Mouse (Mus musculus) limb, embryonic 11.5 days (tissue): ENCODE measurements around the gene Papss1. TPM values are rescaled to one million over a fixed set of nuclear protein-coding genes. Genes with fewer than 3 reads are reported as not detected.

ENCODE experiments used
- ATAC-seq: fragments of 200-750 bp; cut with Nextera tagmentation; 2 replicates; pipeline ENCODE4 v1.8.0; 2017; ENCODE audit warnings: low read depth; ENCODE audit not compliant: insufficient number of reproducible peaks, low FRiP score, low TSS enrichment
- DNase-seq: peaks from one replicate; pipeline ENCODE4 v3.0.0-alpha.2; 2015; ENCODE audit warnings: low spot score
- H3K27ac ChIP-seq: fragments of 300-500 bp; sonication (generic); replicated peaks from 2 replicates; pipeline ENCODE4 v1.5.1; 2014; ENCODE audit warnings: low read depth, mild to moderate bottlenecking, low read length
- H3K27me3 ChIP-seq: fragments of 300-500 bp; sonication (generic); 2 replicates; pipeline ENCODE4 v1.6.1; 2014; ENCODE audit warnings: mild to moderate bottlenecking, low read length, mixed read lengths; ENCODE audit not compliant: control insufficient read depth, insufficient read depth
- H3K36me3 ChIP-seq: fragments of 300-500 bp; sonication (generic); 2 replicates; pipeline ENCODE4 v1.6.1; 2014; ENCODE audit warnings: mild to moderate bottlenecking, low read length, moderate library complexity, mixed read lengths; ENCODE audit not compliant: control insufficient read depth, insufficient read depth
- H3K4me1 ChIP-seq: fragments of 300-500 bp; sonication (generic); 2 replicates; pipeline ENCODE4 v1.6.1; 2014; ENCODE audit warnings: low read length, mixed read lengths; ENCODE audit not compliant: control insufficient read depth, insufficient read depth
- H3K4me2 ChIP-seq: fragments of 300-500 bp; sonication (generic); 2 replicates; pipeline ENCODE4 v1.6.1; 2014; ENCODE audit warnings: low read depth, mild to moderate bottlenecking, moderate library complexity; ENCODE audit not compliant: severe bottlenecking
- H3K4me3 ChIP-seq: fragments of 300-500 bp; sonication (generic); 2 replicates; pipeline ENCODE4 v1.5.1; 2014; ENCODE audit warnings: low read depth, low read length
- H3K9ac ChIP-seq: fragments of 300-500 bp; sonication (generic); 2 replicates; pipeline ENCODE4 v1.6.1; 2014; ENCODE audit warnings: mild to moderate bottlenecking, low read length
- H3K9me3 ChIP-seq: fragments of 300-500 bp; sonication (generic); 2 replicates; pipeline ENCODE4 v1.6.1; 2016; ENCODE audit warnings: low read length; ENCODE audit not compliant: control insufficient read depth
- WGBS: fragments of 180-500 bp; shearing (Covaris S2); extraction: QIAGEN DNeasy Blood & Tissue Kit; methylation state at CpG from one replicate; pipeline ENCODE4 v1.1.7; 2014; 5-methylcytosine and 5-hydroxymethylcytosine counted together
- polyA plus RNA-seq: library from polyadenylated mRNA; unstranded; fragments of >200 nt; fragmentation: Nextera tagmentation; extraction: Ambion mirVana; gene quantifications from 2 replicates; pipeline ENCODE4 v1.2.1, GENCODE M21; 2014

The Papss1 gene
- polyA plus RNA-seq, 1 experiment from 2014 or later = 107 TPM

- DNase-seq (no peak), ATAC-seq (no peak)
- no peak overlapping the region for H3K27ac ChIP-seq
- WGBS = 75% methylated on average over 11 of the region's 11 CpGs
- no peak overlapping the region for H3K4me2 ChIP-seq
- no peaks in the 10 kb centered on the region for H3K9me3 ChIP-seq
- H3K27me3 ChIP-seq = no peaks in the 10 kb centered on the region
- H3K4me3 ChIP-seq = no peak overlapping the region
- H3K36me3 ChIP-seq = peaks cover 4% of the 10 kb centered on the region
- H3K9ac ChIP-seq = no peak overlapping the region
- 0 out of 2 replicates have a peak, but pooled peaks cover 5% of the 10 kb centered on the region for H3K4me1 ChIP-seq
These were observed 66.1 kb downstream of the Papss1 start for GRCm38 (mm10) chr3:131630407-131631317.

GRCm38 (mm10) chr3:131631318-131631870, 66.8 kb downstream of the Papss1 start:
- H3K9me3 ChIP-seq = no peaks in the 10 kb centered on the region
- DNase-seq (no peak), ATAC-seq (no peak)
- no peak overlapping the region for H3K9ac ChIP-seq
- no peak overlapping the region for H3K4me2 ChIP-seq
- no peaks in the 10 kb centered on the region for H3K27me3 ChIP-seq
- peaks cover 8% of the 10 kb centered on the region; the same call in 1 of the 2 replicates for H3K4me1 ChIP-seq
- peaks cover 4% of the 10 kb centered on the region for H3K36me3 ChIP-seq
- 90% methylated on average over 16 of the region's 16 CpGs for WGBS
- no peak overlapping the region for H3K4me3 ChIP-seq
- H3K27ac ChIP-seq = no peak overlapping the region

- Histone ChIP-seq H3K9me3 (no peaks in the 10 kb centered on the region), H3K36me3 (no peaks in the 10 kb centered on the region; the same call in 1 of the 2 replicates), H3K9ac (no peak overlapping the region), H3K27me3 (no peaks in the 10 kb centered on the region), H3K4me1 (peaks cover 18% of the 10 kb centered on the region), H3K4me2 (no peak overlapping the region), H3K4me3 (no peak overlapping the region), H3K27ac (no peak overlapping the region)
- DNase-seq (no peak), ATAC-seq (no peak)
- 94% methylated on average over 2 of the region's 2 CpGs for WGBS
These were observed 69.5 kb downstream of the Papss1 start for GRCm38 (mm10) chr3:131634091-131634490.

GRCm38 (mm10) chr3:131636126-131636525, 71.6 kb downstream of the Papss1 start:
- no peak overlapping the region for H3K9ac ChIP-seq
- no peaks in the 10 kb centered on the region for H3K27me3 ChIP-seq
- ATAC-seq (no peak), DNase-seq (no peak)
- H3K4me3 ChIP-seq = no peak overlapping the region
- H3K9me3 ChIP-seq = no peaks in the 10 kb centered on the region
- H3K27ac ChIP-seq = no peak overlapping the region
- H3K4me1 ChIP-seq = peaks cover 18% of the 10 kb centered on the region
- 45% methylated on average over 5 of the region's 5 CpGs for WGBS
- no peaks in the 10 kb centered on the region; the same call in 1 of the 2 replicates for H3K36me3 ChIP-seq
- no peak overlapping the region for H3K4me2 ChIP-seq

- no peak overlapping the region for H3K4me2 ChIP-seq
- ATAC-seq (0 out of 2 replicates have a peak, but pooled peaks have one; percentile 27), DNase-seq (no peak)
- H3K36me3 ChIP-seq = no peaks in the 10 kb centered on the region; the same call in 1 of the 2 replicates
- no peak overlapping the region for H3K27ac ChIP-seq
- no peak overlapping the region for H3K9ac ChIP-seq
- H3K27me3 ChIP-seq = no peaks in the 10 kb centered on the region
- no peak overlapping the region for H3K4me3 ChIP-seq
- H3K4me1 ChIP-seq = peaks cover 18% of the 10 kb centered on the region
- WGBS = 85% methylated on average over 3 of the region's 3 CpGs
- H3K9me3 ChIP-seq = no peaks in the 10 kb centered on the region
These were observed 72.4 kb downstream of the Papss1 start for GRCm38 (mm10) chr3:131637008-131637407.

- 0 out of 2 replicates have a peak overlapping the region, but pooled peaks have one; percentile 30 for H3K27ac ChIP-seq
- DNase-seq (peak; percentile 45), ATAC-seq (no peak)
These were observed 73.1 kb downstream of the Papss1 start for GRCm38 (mm10) chr3:131637664-131638063.

GRCm38 (mm10) chr3:131638216-131638615, 73.6 kb downstream of the Papss1 start:
- Histone ChIP-seq H3K36me3 (no peaks in the 10 kb centered on the region), H3K4me3 (no peak overlapping the region), H3K9ac (no peak overlapping the region), H3K4me1 (peaks cover 18% of the 10 kb centered on the region), H3K4me2 (no peak overlapping the region), H3K27ac (no peak overlapping the region), H3K27me3 (no peaks in the 10 kb centered on the region), H3K9me3 (no peaks in the 10 kb centered on the region)
- 56% methylated on average over 7 of the region's 7 CpGs for WGBS
- no peak for ATAC-seq
- DNase-seq = no peak

More at GRCm38 (mm10) chr3:131637664-131638063, 73.1 kb downstream of the Papss1 start:
- Histone ChIP-seq H3K9me3 (no peaks in the 10 kb centered on the region), H3K4me2 (no peak overlapping the region), H3K9ac (no peak overlapping the region), H3K4me1 (peaks cover 18% of the 10 kb centered on the region), H3K4me3 (no peak overlapping the region), H3K27me3 (no peaks in the 10 kb centered on the region), H3K36me3 (no peaks in the 10 kb centered on the region; the same call in 1 of the 2 replicates)
- 16% methylated on average over 10 of the region's 10 CpGs for WGBS

- Histone ChIP-seq H3K9me3 (no peaks in the 10 kb centered on the region), H3K36me3 (peaks cover 3% of the 10 kb centered on the region; the same call in 1 of the 2 replicates), H3K4me3 (no peak overlapping the region), H3K9ac (no peak overlapping the region), H3K4me2 (no peak overlapping the region), H3K4me1 (peaks cover 4% of the 10 kb centered on the region; the same call in 1 of the 2 replicates), H3K27me3 (no peaks in the 10 kb centered on the region), H3K27ac (no peak overlapping the region)
- no peak for ATAC-seq
- no peak for DNase-seq
- 91% methylated on average over 20 of the region's 20 CpGs for WGBS
These were observed 78.2 kb downstream of the Papss1 start for GRCm38 (mm10) chr3:131642681-131643292.
